In genomic region chr12:57340111-57340510, GRCm38 (mm10) we compare ENCODE assay signal across 31 mouse cellular contexts.
"Had no signal": no experiment of that assay in that cellular context is flagged by ENCODE, and none has a peak within 500 bp of the region (broad histone marks: within the 10 kb centered on the region; RNA-seq: fewer than 3 reads in every experiment).

No protein-coding gene starts in this region.

- H3K4me1 ChIP-seq: limb, embryonic 10.5 days; limb, embryonic 12.5 days; limb, embryonic 13.5 days; limb, embryonic 15.5 days; liver, embryonic 12.5 days; liver, embryonic 13.5 days; liver, embryonic 15.5 days; lung, embryonic 15.5 days; megakaryocyte, embryonic 14.5 days; midbrain, embryonic 10.5 days; midbrain, embryonic 12.5 days; midbrain, embryonic 13.5 days; midbrain, embryonic 15.5 days; neural tube, embryonic 12.5 days; neural tube, embryonic 13.5 days had no signal

- H3K9ac ChIP-seq: limb, embryonic 12.5 days; limb, embryonic 13.5 days; limb, embryonic 15.5 days; liver, embryonic 12.5 days; liver, embryonic 13.5 days; liver, embryonic 14.5 days; liver, embryonic 15.5 days; liver, postnatal 0 days; lung, embryonic 14.5 days; lung, embryonic 15.5 days; midbrain, embryonic 12.5 days; midbrain, embryonic 13.5 days; midbrain, embryonic 15.5 days; neural tube, embryonic 12.5 days; neural tube, embryonic 13.5 days had no signal

- H3K9me3 ChIP-seq: limb, embryonic 10.5 days; limb, embryonic 12.5 days; limb, embryonic 15.5 days; liver, embryonic 12.5 days; liver, embryonic 13.5 days; liver, embryonic 15.5 days; lung, embryonic 15.5 days; midbrain, embryonic 10.5 days; midbrain, embryonic 12.5 days; midbrain, embryonic 13.5 days; midbrain, embryonic 15.5 days; neural tube, embryonic 12.5 days; neural tube, embryonic 13.5 days had no signal

- DNase-seq: left cerebral cortex, postnatal 4 days; liver; liver, embryonic 13.5 days; liver, postnatal 0 days; lung, adult 2 months; lung, embryonic 14.5 days; lung, postnatal 10 days; lung, postnatal 36 days; lung, postnatal 4 days; midbrain, embryonic 14.5 days had no signal

- H3K4me2 ChIP-seq: limb, embryonic 12.5 days; limb, embryonic 13.5 days; limb, embryonic 15.5 days; liver, embryonic 11.5 days; liver, embryonic 12.5 days; liver, embryonic 13.5 days; liver, embryonic 15.5 days; lung, embryonic 14.5 days; lung, embryonic 15.5 days; midbrain, embryonic 11.5 days; midbrain, embryonic 12.5 days; midbrain, embryonic 13.5 days; midbrain, embryonic 15.5 days; neural tube, embryonic 12.5 days; neural tube, embryonic 13.5 days had no signal

- H3K27ac ChIP-seq: limb, embryonic 10.5 days; limb, embryonic 12.5 days; limb, embryonic 13.5 days; limb, embryonic 15.5 days; liver, embryonic 12.5 days; liver, embryonic 13.5 days; liver, embryonic 14.5 days; liver, embryonic 15.5 days; lung, embryonic 15.5 days; macrophage; midbrain, embryonic 10.5 days; midbrain, embryonic 12.5 days; midbrain, embryonic 13.5 days; midbrain, embryonic 15.5 days; neural tube, embryonic 12.5 days; neural tube, embryonic 13.5 days had no signal

- ATAC-seq: liver, embryonic 12.5 days; liver, postnatal 0 days; lung, postnatal 0 days; midbrain, embryonic 13.5 days; midbrain, embryonic 15.5 days; midbrain, embryonic 16.5 days had no signal

- H3K4me3 ChIP-seq: limb, embryonic 10.5 days; limb, embryonic 12.5 days; limb, embryonic 13.5 days; limb, embryonic 15.5 days; liver, embryonic 12.5 days; liver, embryonic 13.5 days; liver, embryonic 15.5 days; lung, embryonic 15.5 days; megakaryocyte, embryonic 14.5 days; midbrain, embryonic 10.5 days; midbrain, embryonic 12.5 days; midbrain, embryonic 13.5 days; midbrain, embryonic 15.5 days; myocyte; neural tube, embryonic 12.5 days; neural tube, embryonic 13.5 days had no signal

- H3K27me3 ChIP-seq: limb, embryonic 12.5 days; limb, embryonic 13.5 days; limb, embryonic 15.5 days; liver, embryonic 12.5 days; liver, embryonic 13.5 days; liver, embryonic 15.5 days; lung, embryonic 15.5 days; megakaryocyte, embryonic 14.5 days; midbrain, embryonic 12.5 days; midbrain, embryonic 13.5 days; midbrain, embryonic 15.5 days; neural tube, embryonic 12.5 days; neural tube, embryonic 13.5 days had no signal

- H3K36me3 ChIP-seq: limb, embryonic 10.5 days; limb, embryonic 12.5 days; limb, embryonic 13.5 days; liver, embryonic 12.5 days; liver, embryonic 13.5 days; liver, embryonic 15.5 days; lung, embryonic 15.5 days; midbrain, embryonic 10.5 days; midbrain, embryonic 12.5 days; midbrain, embryonic 13.5 days; midbrain, embryonic 15.5 days; neural tube, embryonic 12.5 days; neural tube, embryonic 13.5 days had no signal
